Mouse (Mus musculus) ovary, adult 2 months (tissue): ENCODE measurements around the gene Olfr619. TPM values are rescaled to one million over a fixed set of nuclear protein-coding genes. Genes with fewer than 3 reads are reported as not detected.

Experiments used
- polyA plus RNA-seq: library from polyadenylated mRNA; depleted of rRNA; stranded (reverse); fragments of >200 nt; gene quantifications from 2 replicates; pipeline ENCODE4 v1.2.3, GENCODE M21; 2012; rRNA removed

Olfr619 gene
- not detected in 2 replicates for polyA plus RNA-seq

GRCm38 (mm10) chr7:103600275-103600674 lies at the start of gene Olfr619:
Gene Olfr619, plus strand, starts transcription at chr7:103600575.

DNA sequence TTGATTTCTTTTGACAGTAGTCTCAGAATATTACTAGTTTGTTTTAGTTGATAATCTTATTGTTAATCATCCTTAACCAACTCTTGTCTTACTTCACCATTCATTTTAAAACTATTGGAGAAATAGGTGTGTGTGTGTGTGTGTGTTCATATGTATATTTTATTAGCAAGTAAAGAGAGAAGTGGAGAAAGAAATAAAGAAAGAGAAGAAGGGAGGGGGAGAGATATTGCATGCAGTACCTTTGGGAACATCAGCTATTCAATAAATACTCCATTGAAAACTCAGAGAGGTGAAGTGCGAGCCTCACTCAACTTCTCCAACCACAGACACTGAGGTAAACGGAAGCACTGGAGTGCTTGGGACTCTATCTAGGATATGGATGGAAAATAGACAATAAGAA lies 44.6 kb upstream of the Olfr619 start, which contains the start of gene Olfr615:
TSS of gene Olfr615 (plus strand) at position 301 of the 400 bp plus-strand sequence.

GRCm38 (mm10) chr7:103569043-103569442 lies 31.3 kb upstream of the Olfr619 start, which contains the start of gene Olfr616:
Gene Olfr616, minus strand, starts transcription at chr7:103569143.

GRCm38 (mm10) chr7:103572761-103573160 lies 27.6 kb upstream of the Olfr619 start, which contains the start of gene Olfr617:
Gene Olfr617, plus strand, starts transcription at chr7:103573061.

GRCm38 (mm10) chr7:103589803-103590202 lies 10.6 kb upstream of the Olfr619 start, which contains the start of gene Olfr618:
Gene Olfr618, plus strand, starts transcription at chr7:103590103.

DNA sequence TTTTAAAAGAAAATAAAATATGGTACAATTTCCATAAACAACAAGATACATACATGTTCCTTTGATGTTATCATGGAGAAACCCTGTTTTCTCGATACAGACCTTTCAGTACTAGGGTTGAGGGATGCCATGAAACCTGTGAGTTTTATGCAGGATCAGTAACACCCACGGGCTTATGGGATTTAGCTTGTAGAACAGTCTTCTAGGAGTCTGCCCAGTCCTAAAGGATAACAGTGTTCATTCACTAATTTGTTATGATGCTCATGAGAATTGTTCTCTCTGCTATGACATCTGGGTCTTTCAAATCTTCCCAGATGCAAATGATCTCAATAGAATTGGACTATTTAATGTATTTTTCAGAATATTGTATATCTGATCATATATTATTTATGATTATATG lies 12.1 kb downstream of the Olfr619 start, which contains the start of gene Olfr620:
TSS of gene Olfr620 (minus strand) at position 101 of the 400 bp plus-strand sequence.

GRCm38 (mm10) chr7:103642602-103643001 lies 42.2 kb downstream of the Olfr619 start, which contains the start of gene Olfr622:
Gene Olfr622, minus strand, starts transcription at chr7:103642702.

Other genes with a start within 250 kb of the Olfr619 start
- not detected in 2 replicates for gene Olfr601, start 237.9 kb upstream of the Olfr619 start, polyA plus RNA-seq
- not detected in 2 replicates for gene Olfr603, start 214.4 kb upstream of the Olfr619 start, polyA plus RNA-seq
- gene Usp17lc, start 185.5 kb upstream of the Olfr619 start, polyA plus RNA-seq: 0.07 TPM in 1 of 2 replicates, not detected in the other
- gene Olfr605, start 155.1 kb upstream of the Olfr619 start, polyA plus RNA-seq: not detected in 2 replicates
- gene Olfr606, start 151.5 kb upstream of the Olfr619 start, polyA plus RNA-seq: not detected in 2 replicates
- not detected in 2 replicates for gene Olfr607, start 136.4 kb upstream of the Olfr619 start, polyA plus RNA-seq
- gene Olfr608, start 130.7 kb upstream of the Olfr619 start, polyA plus RNA-seq: not detected in 2 replicates
- not detected in 2 replicates for gene Olfr609, start 102.5 kb upstream of the Olfr619 start, polyA plus RNA-seq
- gene Olfr610, start 88.5 kb upstream of the Olfr619 start, polyA plus RNA-seq: not detected in 2 replicates
- not detected in 2 replicates for gene Olfr611, start 79.7 kb upstream of the Olfr619 start, polyA plus RNA-seq
- gene Olfr612, start 57.9 kb upstream of the Olfr619 start, polyA plus RNA-seq: not detected in 2 replicates
- not detected in 2 replicates for gene Olfr613, start 52.5 kb upstream of the Olfr619 start, polyA plus RNA-seq
- gene Olfr615, start 44.5 kb upstream of the Olfr619 start, polyA plus RNA-seq: not detected in 2 replicates
- not detected in 2 replicates for gene Olfr616, start 31.4 kb upstream of the Olfr619 start, polyA plus RNA-seq
- gene Olfr617, start 27.5 kb upstream of the Olfr619 start, polyA plus RNA-seq: not detected in 2 replicates
- gene Olfr618, start 10.5 kb upstream of the Olfr619 start, polyA plus RNA-seq: not detected in 2 replicates
- not detected in 2 replicates for gene Olfr620, start 12.0 kb downstream of the Olfr619 start, polyA plus RNA-seq
- gene Olfr622, start 42.1 kb downstream of the Olfr619 start, polyA plus RNA-seq: not detected in 2 replicates
- gene Olfr623, start 63.1 kb downstream of the Olfr619 start, polyA plus RNA-seq: not detected in 2 replicates
- gene Olfr624, start 70.6 kb downstream of the Olfr619 start, polyA plus RNA-seq: not detected in 2 replicates
- not detected in 2 replicates for gene Olfr625-ps1, start 82.1 kb downstream of the Olfr619 start, polyA plus RNA-seq
- gene Olfr243, start 114.1 kb downstream of the Olfr619 start, polyA plus RNA-seq: not detected in 2 replicates
- not detected in 2 replicates for gene Olfr628, start 129.8 kb downstream of the Olfr619 start, polyA plus RNA-seq
- gene Olfr629, start 144.4 kb downstream of the Olfr619 start, polyA plus RNA-seq: not detected in 2 replicates
- gene Olfr630, start 156.8 kb downstream of the Olfr619 start, polyA plus RNA-seq: not detected in 2 replicates
- not detected in 2 replicates for gene Olfr69, start 171.0 kb downstream of the Olfr619 start, polyA plus RNA-seq
- gene Olfr68, start 179.1 kb downstream of the Olfr619 start, polyA plus RNA-seq: not detected in 2 replicates
- gene Olfr67, start 191.2 kb downstream of the Olfr619 start, polyA plus RNA-seq: not detected in 2 replicates
- gene Hbb-bt, start 213.4 kb downstream of the Olfr619 start, polyA plus RNA-seq: 36.7 and 60.5 TPM in 2 replicates
- gene Hbb-bs, start 227.5 kb downstream of the Olfr619 start, polyA plus RNA-seq: 349 and 591 TPM in 2 replicates
- gene Hbb-bh2, start 239.9 kb downstream of the Olfr619 start, polyA plus RNA-seq: not detected in 2 replicates
- gene Hbb-bh1, start 242.6 kb downstream of the Olfr619 start, polyA plus RNA-seq: not detected in 2 replicates